ENCODE assay signal across 8 mouse cellular contexts in the genomic region with DNA sequence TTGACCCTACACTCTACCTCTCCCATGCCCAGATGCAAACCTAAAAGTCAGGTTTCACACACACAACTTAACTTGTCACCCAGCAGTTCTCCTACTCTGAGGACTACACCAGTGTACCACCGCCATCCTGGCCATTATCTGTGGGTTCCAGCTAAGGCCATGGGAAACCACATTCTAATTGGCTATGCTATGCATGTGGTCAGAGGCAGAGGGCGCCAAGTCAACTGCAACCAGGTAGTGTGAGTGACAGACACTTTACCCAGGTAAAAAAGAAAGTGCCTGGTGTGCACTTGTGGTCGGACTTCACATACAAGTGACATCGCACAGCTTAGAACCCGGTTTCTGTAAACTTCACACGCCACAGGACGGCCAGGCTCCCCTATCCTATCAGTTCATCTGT. TPM values are rescaled to one million over a fixed set of nuclear protein-coding genes. Genes with fewer than 3 reads are reported as not detected.
DNase-seq lines count a peak whose midpoint lies in the region; ATAC-seq and TF ChIP-seq lines count a peak whose summit lies in the region.

No protein-coding gene starts in this region.

- no peaks in the 10 kb centered on the region for H3K9me3 ChIP-seq in liver, embryonic 13.5 days (replicated peaks)
- no peaks in the 10 kb centered on the region for H3K9me3 ChIP-seq in stomach, postnatal 0 days (ENCODE audit: control insufficient read depth, low read length)
- H3K9me3 ChIP-seq in limb, embryonic 10.5 days (replicated peaks): no peaks in the 10 kb centered on the region

- TF ChIP-seq EP300 in stomach, postnatal 0 days (optimal IDR thresholded peaks at IDR 0.05): no peak

- TF ChIP-seq CTCF in stomach, postnatal 0 days (IDR thresholded peaks at IDR 0.05; ENCODE audit: low read depth): peak; percentile 79

- DNase-seq in cerebellum, adult 18-20 months: peak; percentile 67 to 75
- no peak for DNase-seq in cerebellum, adult 11 months
- peak; percentile 30 for DNase-seq in thymus, postnatal 4 days
- no peak for DNase-seq in thymus, postnatal 0 days (ENCODE audit: low spot score)
- no peak for DNase-seq in liver, embryonic 13.5 days
- peak; percentile 64 for DNase-seq in stomach, postnatal 0 days (ENCODE audit: low spot score)
- no peak for DNase-seq in right cerebral cortex, postnatal 14 days
- no peak for DNase-seq in limb, embryonic 10.5 days (ENCODE audit: low spot score)

- no peak overlapping the region for H3K9ac ChIP-seq in liver, embryonic 13.5 days
- H3K9ac ChIP-seq in stomach, postnatal 0 days (ENCODE audit: low read length): no peak overlapping the region

- H3K27ac ChIP-seq in liver, embryonic 13.5 days: no peak overlapping the region
- no peak overlapping the region for H3K27ac ChIP-seq in stomach, postnatal 0 days (replicated peaks)
- no peak overlapping the region for H3K27ac ChIP-seq in limb, embryonic 10.5 days

- no peak overlapping the region for H3K4me2 ChIP-seq in liver, embryonic 13.5 days
- H3K4me2 ChIP-seq in stomach, postnatal 0 days (replicated peaks; ENCODE audit: low read depth): no peak overlapping the region

- ATAC-seq in liver, embryonic 13.5 days (ENCODE audit: low read depth): peak; percentile 18; the same call in 1 of the 2 replicates
- ATAC-seq in stomach, postnatal 0 days (ENCODE audit: low FRiP score, low TSS enrichment): peak; percentile 36; the same call in 1 of the 2 replicates

- H3K36me3 ChIP-seq in liver, embryonic 13.5 days: no peaks in the 10 kb centered on the region
- H3K36me3 ChIP-seq in stomach, postnatal 0 days (ENCODE audit: control insufficient read depth, insufficient read depth, low read length): peaks cover 4% of the 10 kb centered on the region; the same call in 1 of the 2 replicates
- H3K36me3 ChIP-seq in limb, embryonic 10.5 days: no peaks in the 10 kb centered on the region

- no peak overlapping the region for H3K4me3 ChIP-seq in liver, embryonic 13.5 days (replicated peaks)
- no peak overlapping the region for H3K4me3 ChIP-seq in stomach, postnatal 0 days (ENCODE audit: low read depth, low read length)
- H3K4me3 ChIP-seq in limb, embryonic 10.5 days: no peak overlapping the region

- 47% methylated on average over 7 of the region's 7 CpGs for WGBS in liver, embryonic 13.5 days (ENCODE audit: insufficient replicate concordance)
- 66% methylated on average over 7 of the region's 7 CpGs for WGBS in stomach, postnatal 0 days
- 59% methylated on average over 7 of the region's 7 CpGs for WGBS in limb, embryonic 10.5 days

- H3K4me1 ChIP-seq in liver, embryonic 13.5 days (replicated peaks): peaks cover 5% of the 10 kb centered on the region; the same call in 1 of the 2 replicates
- no peaks in the 10 kb centered on the region; the same call in 1 of the 2 replicates for H3K4me1 ChIP-seq in stomach, postnatal 0 days (replicated peaks; ENCODE audit: control insufficient read depth, insufficient read depth)
- peaks cover 20% of the 10 kb centered on the region for H3K4me1 ChIP-seq in limb, embryonic 10.5 days

- H3K27me3 ChIP-seq in liver, embryonic 13.5 days: peaks cover 20% of the 10 kb centered on the region
- H3K27me3 ChIP-seq in stomach, postnatal 0 days (ENCODE audit: control insufficient read depth, insufficient read depth, low read length): no peaks in the 10 kb centered on the region
- H3K27me3 ChIP-seq in limb, embryonic 10.5 days (ENCODE audit: low read depth, poor library complexity, severe bottlenecking): peaks cover 99% of the 10 kb centered on the region

RNA-seq across cellular contexts. Expression of a gene that starts 36.3 kb away (rescaled TPM):
- polyA plus RNA-seq in thymus, postnatal 0 days (2015; fragmentation: Nextera tagmentation; extraction: Ambion mirVana): 2.4 and 3.6 TPM in 2 replicates
- polyA plus RNA-seq in liver, embryonic 13.5 days (2015; fragmentation: Nextera tagmentation; extraction: Ambion mirVana): 9.6 and 10.0 TPM in 2 replicates
- 1.7 and 2.0 TPM in 2 replicates for polyA plus RNA-seq in stomach, postnatal 0 days (2015; fragmentation: Nextera tagmentation; extraction: Ambion mirVana)
- polyA plus RNA-seq in limb, embryonic 10.5 days (2016; fragmentation: Nextera tagmentation; extraction: Ambion mirVana): 3.7 and 8.1 TPM in 2 replicates

RNA-seq across cellular contexts. Expression of a gene that starts 41.0 kb away (rescaled TPM):
- polyA plus RNA-seq in thymus, postnatal 0 days (2015; fragmentation: Nextera tagmentation; extraction: Ambion mirVana): 7.2 and 11.7 TPM in 2 replicates
- polyA plus RNA-seq in liver, embryonic 13.5 days (2015; fragmentation: Nextera tagmentation; extraction: Ambion mirVana): 2.3 and 3.4 TPM in 2 replicates
- 36.5 and 36.6 TPM in 2 replicates for polyA plus RNA-seq in stomach, postnatal 0 days (2015; fragmentation: Nextera tagmentation; extraction: Ambion mirVana)
- 0.24 and 2.1 TPM in 2 replicates for polyA plus RNA-seq in limb, embryonic 10.5 days (2016; fragmentation: Nextera tagmentation; extraction: Ambion mirVana)

RNA-seq across cellular contexts. Expression of a gene that starts 57.9 kb away (rescaled TPM):
- 8.1 and 8.8 TPM in 2 replicates for polyA plus RNA-seq in thymus, postnatal 0 days (2015; fragmentation: Nextera tagmentation; extraction: Ambion mirVana)
- polyA plus RNA-seq in liver, embryonic 13.5 days (2015; fragmentation: Nextera tagmentation; extraction: Ambion mirVana): 61.2 and 61.3 TPM in 2 replicates
- polyA plus RNA-seq in stomach, postnatal 0 days (2015; fragmentation: Nextera tagmentation; extraction: Ambion mirVana): 4.0 and 4.3 TPM in 2 replicates
- 4.6 and 4.7 TPM in 2 replicates for polyA plus RNA-seq in limb, embryonic 10.5 days (2016; fragmentation: Nextera tagmentation; extraction: Ambion mirVana)

Comparison
In these comparisons a context has a peak if more than half of its experiments do, and no peak if none do; other contexts are left out.
1. DNase-seq: peak in cerebellum, adult 18-20 months (2 of 2), thymus, postnatal 4 days (single experiment) and stomach, postnatal 0 days (single experiment); none in cerebellum, adult 11 months (single experiment), thymus, postnatal 0 days (single experiment), liver, embryonic 13.5 days (single experiment), right cerebral cortex, postnatal 14 days (single experiment) and limb, embryonic 10.5 days (single experiment).